Mouse (Mus musculus): Measurements from ENCODE around the gene Opcml. TPM values are rescaled to one million over a fixed set of nuclear protein-coding genes. Genes with fewer than 3 reads are reported as not detected.
A peak's percentile ranks its signal among the peaks of the same experiment; 100 is the strongest.

The Opcml gene
- polyA plus RNA-seq, 1 experiment from 2014 or later, result 1.9 TPM

DNA sequence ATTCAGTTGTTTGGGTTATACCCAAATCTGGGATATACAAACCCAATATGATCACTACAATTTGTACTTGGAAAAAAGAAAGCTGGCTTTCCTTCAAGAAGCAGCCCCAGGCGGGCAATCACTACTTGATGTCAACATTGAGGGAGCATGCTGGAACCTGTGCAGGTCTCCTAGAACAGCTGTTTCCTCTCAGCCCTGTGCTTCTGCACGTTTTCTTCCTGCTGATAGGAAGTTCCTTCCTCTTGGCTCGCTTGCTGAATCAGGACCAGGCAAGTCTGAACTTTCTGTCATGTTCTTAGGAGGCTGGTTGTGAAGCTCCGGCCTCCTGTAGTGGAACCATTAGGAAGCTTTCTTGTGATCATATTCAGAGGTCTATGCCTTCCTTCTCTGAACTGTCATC is 746.1 kb downstream of the Opcml start:
- H3K9ac ChIP-seq (ENCODE audit: low read depth, low read length), result no peak overlapping the region

DNA sequence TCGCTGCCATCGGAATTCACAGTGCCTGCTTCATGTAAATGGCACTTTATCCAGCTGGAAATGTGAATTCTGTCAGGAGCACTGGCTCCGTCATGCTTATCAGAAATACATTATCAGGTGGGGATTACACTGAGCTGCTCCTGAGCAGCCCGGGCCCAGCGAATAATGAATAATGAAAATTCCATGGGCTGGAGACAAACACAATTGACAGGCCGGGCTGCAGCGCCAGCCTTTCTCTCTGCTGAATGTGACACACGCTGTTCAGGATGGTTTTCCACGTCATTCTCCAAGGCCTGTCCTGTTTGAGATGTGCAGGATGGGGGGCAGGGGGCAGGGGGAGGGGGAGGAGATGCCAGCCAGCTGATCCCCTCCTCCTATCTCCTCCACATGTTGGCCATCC is 757.6 kb downstream of the Opcml start:
- WGBS (ENCODE audit: insufficient replicate concordance), result 23% methylated on average over 9 of the region's 9 CpGs
- Histone ChIP-seq H3K4me2 (peak overlapping the region; percentile 27), H3K27ac (ENCODE audit: low read depth, low read length) (no peak overlapping the region), H3K36me3 (ENCODE audit: control insufficient read depth, insufficient read depth, low read length) (no peaks in the 10 kb centered on the region), H3K4me1 (ENCODE audit: control insufficient read depth, insufficient read depth, low read length) (0 out of 2 replicates have a peak, but pooled peaks cover 4% of the 10 kb centered on the region), H3K27me3 (ENCODE audit: control insufficient read depth, insufficient read depth, low read length) (no peaks in the 10 kb centered on the region), H3K9me3 (replicated peaks; ENCODE audit: control insufficient read depth, low read length) (no peaks in the 10 kb centered on the region), H3K9ac (ENCODE audit: low read depth, low read length) (no peak overlapping the region), H3K4me3 (ENCODE audit: low read depth, low read length) (no peak overlapping the region)
- ATAC-seq (replicated peaks; ENCODE audit: insufficient number of reproducible peaks, low FRiP score, low TSS enrichment), result no peak

More for the DNA sequence above, 746.1 kb downstream of the Opcml start:
- WGBS (ENCODE audit: insufficient replicate concordance), result 51% methylated on average over 4 of the region's 4 CpGs
- ATAC-seq (replicated peaks; ENCODE audit: insufficient number of reproducible peaks, low FRiP score, low TSS enrichment), result no peak
- Histone ChIP-seq H3K4me1 (ENCODE audit: control insufficient read depth, insufficient read depth, low read length) (no peaks in the 10 kb centered on the region), H3K27me3 (ENCODE audit: control insufficient read depth, insufficient read depth, low read length) (no peaks in the 10 kb centered on the region), H3K36me3 (ENCODE audit: control insufficient read depth, insufficient read depth, low read length) (no peaks in the 10 kb centered on the region), H3K9me3 (replicated peaks; ENCODE audit: control insufficient read depth, low read length) (no peaks in the 10 kb centered on the region), H3K4me3 (ENCODE audit: low read depth, low read length) (no peak overlapping the region), H3K27ac (ENCODE audit: low read depth, low read length) (no peak overlapping the region), H3K4me2 (no peak overlapping the region)

DNA sequence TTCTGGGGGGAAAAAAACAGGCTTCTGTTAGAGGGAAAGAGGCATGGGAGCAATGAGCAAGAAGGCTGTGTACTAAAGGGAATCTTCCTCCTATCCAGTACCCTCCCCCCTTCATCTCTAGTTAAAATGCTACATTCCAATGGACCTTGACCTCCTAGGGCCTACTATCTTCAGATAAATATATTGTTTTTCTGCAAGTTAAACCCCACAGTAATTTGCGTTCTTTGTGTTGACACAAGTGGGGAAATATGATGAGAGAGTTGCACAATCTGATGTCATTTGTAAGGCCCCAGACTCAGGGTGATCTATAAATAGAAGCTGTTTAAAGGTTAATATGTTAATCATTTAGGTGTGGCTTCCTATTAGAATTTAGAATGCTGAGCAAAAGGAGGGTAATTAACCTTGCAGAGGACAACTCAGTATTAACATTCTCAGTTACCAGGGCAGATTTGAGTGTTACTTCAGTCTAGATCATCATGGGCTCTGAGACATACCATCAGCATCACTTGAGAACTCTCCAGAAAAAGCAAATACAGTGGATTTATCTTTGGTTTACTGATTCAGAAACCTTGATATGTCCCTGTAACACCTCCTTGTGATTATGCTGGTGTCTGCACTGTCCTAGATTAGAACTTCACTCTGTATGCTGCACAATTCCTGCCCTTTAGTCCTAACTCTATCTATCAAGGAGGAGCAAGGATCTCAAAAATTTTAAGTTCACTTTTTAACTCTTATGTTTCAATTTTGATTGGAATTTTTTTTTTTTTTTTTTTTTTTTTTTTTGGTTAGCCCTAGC is 762.0 kb downstream of the Opcml start:
- WGBS (ENCODE audit: insufficient replicate concordance), result 60% methylated on average over 1 of the region's 1 CpGs
- Histone ChIP-seq H3K4me2 (no peak overlapping the region), H3K27ac (ENCODE audit: low read depth, low read length) (no peak overlapping the region), H3K4me1 (ENCODE audit: control insufficient read depth, insufficient read depth, low read length) (0 out of 2 replicates have a peak, but pooled peaks cover 4% of the 10 kb centered on the region), H3K9me3 (replicated peaks; ENCODE audit: control insufficient read depth, low read length) (no peaks in the 10 kb centered on the region), H3K36me3 (ENCODE audit: control insufficient read depth, insufficient read depth, low read length) (no peaks in the 10 kb centered on the region), H3K27me3 (ENCODE audit: control insufficient read depth, insufficient read depth, low read length) (no peaks in the 10 kb centered on the region), H3K4me3 (ENCODE audit: low read depth, low read length) (no peak overlapping the region), H3K9ac (ENCODE audit: low read depth, low read length) (no peak overlapping the region)
- ATAC-seq (replicated peaks; ENCODE audit: insufficient number of reproducible peaks, low FRiP score, low TSS enrichment), result no peak

DNA sequence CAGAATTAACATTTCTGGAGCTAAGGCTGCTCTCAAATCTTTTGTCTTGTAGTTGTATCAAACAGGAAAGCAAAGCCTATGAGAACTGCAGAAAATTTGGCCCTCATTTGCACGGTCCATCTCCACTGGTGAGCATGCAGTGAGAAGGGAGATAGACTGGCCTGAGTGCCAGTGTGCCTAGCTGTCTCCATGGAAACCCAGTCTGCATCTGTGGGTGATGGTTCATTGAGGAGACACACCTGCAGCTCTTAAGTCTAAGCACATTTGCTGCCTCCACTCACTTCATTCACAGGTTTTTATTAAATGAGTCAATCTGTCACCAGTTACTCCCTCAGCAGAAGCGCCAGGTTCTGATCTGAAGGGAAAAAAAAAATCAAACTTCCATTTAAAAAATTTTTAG is 768.1 kb downstream of the Opcml start:
- WGBS (ENCODE audit: insufficient replicate concordance), result 61% methylated on average over 2 of the region's 2 CpGs
- H3K9ac ChIP-seq (ENCODE audit: low read depth, low read length), result no peak overlapping the region

DNA sequence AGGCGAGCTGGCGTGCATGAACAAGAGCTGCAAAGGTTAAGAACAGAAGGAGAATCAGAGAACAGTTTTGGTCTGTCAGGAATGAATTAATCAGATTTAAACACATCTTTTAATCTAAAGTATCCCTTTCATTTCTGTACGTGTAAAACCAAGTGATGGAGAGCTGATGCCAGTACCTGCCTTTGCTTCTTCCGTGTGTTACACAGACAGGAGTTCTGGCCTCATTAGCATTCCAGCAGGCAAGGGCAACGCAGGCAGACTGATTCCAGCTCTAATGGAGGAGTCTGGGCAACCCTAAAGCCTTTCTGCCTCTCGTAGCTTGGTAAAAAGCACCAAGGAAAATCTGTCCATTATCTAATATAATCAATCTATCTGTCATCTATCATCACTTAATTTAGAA is 771.2 kb downstream of the Opcml start:
- no peak for ATAC-seq (replicated peaks; ENCODE audit: insufficient number of reproducible peaks, low FRiP score, low TSS enrichment)
- no peak overlapping the region for H3K4me2 ChIP-seq
- no peak overlapping the region for H3K9ac ChIP-seq (ENCODE audit: low read depth, low read length)
- H3K4me1 ChIP-seq (ENCODE audit: control insufficient read depth, insufficient read depth, low read length), result no peaks in the 10 kb centered on the region; the same call in 1 of the 2 replicates
- WGBS (ENCODE audit: insufficient replicate concordance), result 66% methylated on average over 6 of the region's 6 CpGs
- H3K9me3 ChIP-seq (replicated peaks; ENCODE audit: control insufficient read depth, low read length), result no peaks in the 10 kb centered on the region
- H3K27ac ChIP-seq (ENCODE audit: low read depth, low read length), result no peak overlapping the region
- no peaks in the 10 kb centered on the region for H3K36me3 ChIP-seq (ENCODE audit: control insufficient read depth, insufficient read depth, low read length)
- no peak overlapping the region for H3K4me3 ChIP-seq (ENCODE audit: low read depth, low read length)
- no peaks in the 10 kb centered on the region for H3K27me3 ChIP-seq (ENCODE audit: control insufficient read depth, insufficient read depth, low read length)

More for the DNA sequence above, 768.1 kb downstream of the Opcml start:
- H3K4me1 ChIP-seq (ENCODE audit: control insufficient read depth, insufficient read depth, low read length), result no peaks in the 10 kb centered on the region; the same call in 1 of the 2 replicates
- H3K4me3 ChIP-seq (ENCODE audit: low read depth, low read length), result no peak overlapping the region
- H3K4me2 ChIP-seq, result no peak overlapping the region
- ATAC-seq (replicated peaks; ENCODE audit: insufficient number of reproducible peaks, low FRiP score, low TSS enrichment), result no peak
- no peak overlapping the region for H3K27ac ChIP-seq (ENCODE audit: low read depth, low read length)
- no peaks in the 10 kb centered on the region for H3K9me3 ChIP-seq (replicated peaks; ENCODE audit: control insufficient read depth, low read length)
- no peaks in the 10 kb centered on the region for H3K36me3 ChIP-seq (ENCODE audit: control insufficient read depth, insufficient read depth, low read length)
- H3K27me3 ChIP-seq (ENCODE audit: control insufficient read depth, insufficient read depth, low read length), result no peaks in the 10 kb centered on the region

DNA sequence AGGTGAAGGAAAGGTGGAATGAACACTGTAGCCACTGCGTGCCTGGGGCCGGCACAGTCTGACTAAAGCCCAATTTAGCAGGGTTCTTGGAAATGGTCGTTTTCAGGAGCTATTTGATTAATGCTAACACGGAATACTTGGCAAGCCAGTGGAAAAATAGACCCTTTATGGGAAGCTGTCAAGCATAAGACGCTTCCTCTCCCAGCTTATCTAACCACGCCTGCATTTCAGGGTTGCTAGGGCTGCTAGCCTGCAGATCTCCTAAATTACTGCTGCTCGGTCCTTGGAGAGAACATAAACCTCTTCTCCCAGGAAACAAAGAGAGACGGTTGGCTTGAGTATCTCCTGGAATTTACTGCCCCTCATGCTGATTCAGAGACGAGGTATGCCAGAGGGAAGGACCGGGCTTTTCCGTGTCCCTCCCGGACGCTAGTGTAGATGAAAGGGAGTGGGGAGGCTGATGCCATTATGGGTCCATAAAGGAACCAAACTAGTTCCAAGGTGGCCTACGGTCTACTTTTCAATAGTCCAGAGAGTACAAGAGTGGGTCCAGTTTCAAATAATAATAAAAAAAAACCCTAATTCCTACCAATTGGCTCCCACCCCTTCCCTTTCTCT is 772.6 kb downstream of the Opcml start:
- no peaks in the 10 kb centered on the region for H3K36me3 ChIP-seq (ENCODE audit: control insufficient read depth, insufficient read depth, low read length)
- no peak for ATAC-seq (replicated peaks; ENCODE audit: insufficient number of reproducible peaks, low FRiP score, low TSS enrichment)
- H3K4me2 ChIP-seq, result no peak overlapping the region
- no peak overlapping the region for H3K27ac ChIP-seq (ENCODE audit: low read depth, low read length)
- no peak overlapping the region for H3K9ac ChIP-seq (ENCODE audit: low read depth, low read length)
- no peak overlapping the region for H3K4me3 ChIP-seq (ENCODE audit: low read depth, low read length)
- no peaks in the 10 kb centered on the region; the same call in 1 of the 2 replicates for H3K4me1 ChIP-seq (ENCODE audit: control insufficient read depth, insufficient read depth, low read length)
- WGBS (ENCODE audit: insufficient replicate concordance), result 48% methylated on average over 14 of the region's 14 CpGs
- no peaks in the 10 kb centered on the region for H3K27me3 ChIP-seq (ENCODE audit: control insufficient read depth, insufficient read depth, low read length)
- H3K9me3 ChIP-seq (replicated peaks; ENCODE audit: control insufficient read depth, low read length), result no peaks in the 10 kb centered on the region

DNA sequence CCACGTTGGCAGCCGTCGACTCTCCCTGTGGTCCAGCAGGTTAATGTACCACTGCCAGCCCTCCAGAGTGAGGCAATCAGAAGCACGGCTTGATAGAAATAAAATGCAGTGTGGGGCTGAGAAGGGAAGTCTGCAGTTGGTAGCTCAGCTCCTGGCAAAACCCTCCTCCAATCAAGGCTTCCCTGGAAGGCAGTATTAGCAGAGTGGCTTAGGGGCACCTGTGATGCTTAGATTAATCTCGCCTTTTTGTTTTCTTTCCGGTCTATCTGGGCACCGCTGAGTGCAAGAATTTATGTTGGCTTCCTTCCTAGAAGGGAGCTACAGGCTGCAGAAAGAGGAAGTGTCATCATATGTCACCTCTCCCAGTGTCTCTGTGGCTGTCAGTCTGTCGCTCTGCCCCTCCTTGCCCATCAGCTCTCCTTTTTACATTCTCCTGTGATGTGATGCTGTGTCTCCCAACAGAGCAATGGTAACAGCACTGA is 778.5 kb downstream of the Opcml start:
- no peaks in the 10 kb centered on the region for H3K9me3 ChIP-seq (replicated peaks; ENCODE audit: control insufficient read depth, low read length)
- no peaks in the 10 kb centered on the region for H3K36me3 ChIP-seq (ENCODE audit: control insufficient read depth, insufficient read depth, low read length)
- no peaks in the 10 kb centered on the region for H3K27me3 ChIP-seq (ENCODE audit: control insufficient read depth, insufficient read depth, low read length)
- no peak overlapping the region for H3K9ac ChIP-seq (ENCODE audit: low read depth, low read length)
- WGBS (ENCODE audit: insufficient replicate concordance), result 20% methylated on average over 8 of the region's 8 CpGs
- H3K4me2 ChIP-seq, result peak overlapping the region; percentile 33; the same call in 1 of the 2 replicates
- ATAC-seq (replicated peaks; ENCODE audit: insufficient number of reproducible peaks, low FRiP score, low TSS enrichment), result no peak
- peaks cover 14% of the 10 kb centered on the region for H3K4me1 ChIP-seq (ENCODE audit: control insufficient read depth, insufficient read depth, low read length)
- no peak overlapping the region for H3K27ac ChIP-seq (ENCODE audit: low read depth, low read length)
- no peak overlapping the region for H3K4me3 ChIP-seq (ENCODE audit: low read depth, low read length)

DNA sequence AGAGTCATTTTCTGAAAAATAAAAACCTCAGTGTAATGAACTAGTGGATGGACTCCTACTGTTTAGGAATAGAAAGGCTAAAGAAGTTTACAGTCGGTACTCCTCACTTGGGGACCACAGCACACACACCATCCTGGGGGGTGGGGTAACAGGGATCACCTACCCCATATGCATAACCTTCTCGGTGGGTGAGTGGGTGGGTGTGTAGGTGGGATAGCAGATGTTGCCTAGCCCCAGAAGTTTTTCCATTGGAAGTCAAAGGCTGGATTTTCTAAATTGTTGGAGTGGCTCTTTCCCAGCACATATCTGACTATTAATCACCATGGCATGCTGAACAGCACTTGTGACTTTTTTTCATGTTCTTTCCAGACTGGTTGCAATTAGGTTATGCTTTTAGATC is 779.2 kb downstream of the Opcml start:
- no peak for ATAC-seq (replicated peaks; ENCODE audit: insufficient number of reproducible peaks, low FRiP score, low TSS enrichment)
- 34% methylated on average over 2 of the region's 2 CpGs for WGBS (ENCODE audit: insufficient replicate concordance)
- H3K27me3 ChIP-seq (ENCODE audit: control insufficient read depth, insufficient read depth, low read length), result no peaks in the 10 kb centered on the region

More for the DNA sequence above, 779.2 kb downstream of the Opcml start:
- Histone ChIP-seq H3K36me3 (ENCODE audit: control insufficient read depth, insufficient read depth, low read length) (no peaks in the 10 kb centered on the region), H3K27ac (ENCODE audit: low read depth, low read length) (no peak overlapping the region), H3K9ac (ENCODE audit: low read depth, low read length) (no peak overlapping the region), H3K4me2 (no peak overlapping the region), H3K4me3 (ENCODE audit: low read depth, low read length) (no peak overlapping the region), H3K4me1 (ENCODE audit: control insufficient read depth, insufficient read depth, low read length) (peaks cover 14% of the 10 kb centered on the region), H3K9me3 (replicated peaks; ENCODE audit: control insufficient read depth, low read length) (no peaks in the 10 kb centered on the region)

Data from heart, embryonic 11.5 days (tissue).